Mouse (Mus musculus): Measurements from ENCODE around the gene Kank3. TPM values are rescaled to one million over a fixed set of nuclear protein-coding genes. Genes with fewer than 3 reads are reported as not detected.
A peak's percentile ranks its signal among the peaks of the same experiment; 100 is the strongest.

Kank3 gene
- total and polyA plus RNA-seq, 2 experiments from 2014 or later: 46.1 to 68.7 TPM

- Histone ChIP-seq H3K27me3 (ENCODE audit: control insufficient read depth, insufficient read depth, low read length) (no peaks in the 10 kb centered on the region), H3K4me1 (ENCODE audit: control insufficient read depth, insufficient read depth) (peaks cover 21% of the 10 kb centered on the region), H3K4me2 (ENCODE audit: low read depth, low read length) (no peak overlapping the region), H3K4me3 (ENCODE audit: low read depth, low read length) (no peak overlapping the region), H3K27ac (ENCODE audit: low read depth) (peak overlapping the region; percentile 51), H3K9ac (replicated peaks; ENCODE audit: low read depth, low read length) (no peak overlapping the region), H3K9me3 (replicated peaks; ENCODE audit: control insufficient read depth, low read length) (no peaks in the 10 kb centered on the region), H3K36me3 (replicated peaks; ENCODE audit: control insufficient read depth, insufficient read depth, low read length) (no peaks in the 10 kb centered on the region)
- WGBS: 7% methylated on average over 4 of the region's 4 CpGs
- DNase-seq (ENCODE audit: low spot score) (peak; percentile 50), ATAC-seq (ENCODE audit: insufficient read depth, low read depth) (peak; percentile 85)
- no peak for TF ChIP-seq CTCF (IDR thresholded peaks at IDR 0.05; ENCODE audit: low read depth)
- peak; percentile 96 for TF ChIP-seq EP300 (IDR thresholded peaks at IDR 0.05; ENCODE audit: low read depth)
These were observed 21.6 kb upstream of the Kank3 start for GRCm38 (mm10) chr17:33788732-33789131.

- H3K4me2 ChIP-seq (ENCODE audit: low read depth, low read length): no peak overlapping the region
- 50% methylated on average over 3 of the region's 3 CpGs for WGBS
- H3K9ac ChIP-seq (replicated peaks; ENCODE audit: low read depth, low read length): no peak overlapping the region
- ATAC-seq (ENCODE audit: insufficient read depth, low read depth): no peak
- DNase-seq (ENCODE audit: low spot score): peak; percentile 63
- no peaks in the 10 kb centered on the region for H3K9me3 ChIP-seq (replicated peaks; ENCODE audit: control insufficient read depth, low read length)
- TF ChIP-seq CTCF (IDR thresholded peaks at IDR 0.05; ENCODE audit: low read depth) (peak; percentile 62), EP300 (IDR thresholded peaks at IDR 0.05; ENCODE audit: low read depth) (no peak)
- H3K4me3 ChIP-seq (ENCODE audit: low read depth, low read length): no peak overlapping the region
- H3K4me1 ChIP-seq (ENCODE audit: control insufficient read depth, insufficient read depth): no peaks in the 10 kb centered on the region
- H3K27me3 ChIP-seq (ENCODE audit: control insufficient read depth, insufficient read depth, low read length): peaks cover 24% of the 10 kb centered on the region
- no peaks in the 10 kb centered on the region for H3K36me3 ChIP-seq (replicated peaks; ENCODE audit: control insufficient read depth, insufficient read depth, low read length)
- H3K27ac ChIP-seq (ENCODE audit: low read depth): no peak overlapping the region
These were observed 12.0 kb upstream of the Kank3 start for GRCm38 (mm10) chr17:33798306-33798705.

GRCm38 (mm10) chr17:33799277-33799676 lies 11.0 kb upstream of the Kank3 start:
- ATAC-seq (ENCODE audit: insufficient read depth, low read depth) (no peak), DNase-seq (ENCODE audit: low spot score) (no peak)
- Histone ChIP-seq H3K9ac (replicated peaks; ENCODE audit: low read depth, low read length) (no peak overlapping the region), H3K4me3 (ENCODE audit: low read depth, low read length) (no peak overlapping the region), H3K4me2 (ENCODE audit: low read depth, low read length) (no peak overlapping the region), H3K36me3 (replicated peaks; ENCODE audit: control insufficient read depth, insufficient read depth, low read length) (no peaks in the 10 kb centered on the region), H3K9me3 (replicated peaks; ENCODE audit: control insufficient read depth, low read length) (no peaks in the 10 kb centered on the region), H3K27me3 (ENCODE audit: control insufficient read depth, insufficient read depth, low read length) (peaks cover 28% of the 10 kb centered on the region), H3K27ac (ENCODE audit: low read depth) (no peak overlapping the region), H3K4me1 (ENCODE audit: control insufficient read depth, insufficient read depth) (no peaks in the 10 kb centered on the region)
- 38% methylated on average over 1 of the region's 1 CpGs for WGBS
- TF ChIP-seq CTCF (IDR thresholded peaks at IDR 0.05; ENCODE audit: low read depth) (no peak), EP300 (IDR thresholded peaks at IDR 0.05; ENCODE audit: low read depth) (no peak)

GRCm38 (mm10) chr17:33802221-33802620 lies 8.1 kb upstream of the Kank3 start:
- Histone ChIP-seq H3K27ac (ENCODE audit: low read depth) (no peak overlapping the region), H3K4me2 (ENCODE audit: low read depth, low read length) (no peak overlapping the region), H3K9me3 (replicated peaks; ENCODE audit: control insufficient read depth, low read length) (no peaks in the 10 kb centered on the region), H3K36me3 (replicated peaks; ENCODE audit: control insufficient read depth, insufficient read depth, low read length) (no peaks in the 10 kb centered on the region), H3K4me1 (ENCODE audit: control insufficient read depth, insufficient read depth) (no peaks in the 10 kb centered on the region), H3K9ac (replicated peaks; ENCODE audit: low read depth, low read length) (no peak overlapping the region), H3K4me3 (ENCODE audit: low read depth, low read length) (no peak overlapping the region), H3K27me3 (ENCODE audit: control insufficient read depth, insufficient read depth, low read length) (peaks cover 43% of the 10 kb centered on the region)
- WGBS: 3% methylated on average over 2 of the region's 2 CpGs
- DNase-seq (ENCODE audit: low spot score) (no peak), ATAC-seq (ENCODE audit: insufficient read depth, low read depth) (no peak)
- TF ChIP-seq EP300 (IDR thresholded peaks at IDR 0.05; ENCODE audit: low read depth): no peak
- TF ChIP-seq CTCF (IDR thresholded peaks at IDR 0.05; ENCODE audit: low read depth): peak; percentile 62

GRCm38 (mm10) chr17:33804205-33804604 lies 6.1 kb upstream of the Kank3 start:
- no peak for DNase-seq (ENCODE audit: low spot score)
- peaks cover 52% of the 10 kb centered on the region for H3K27me3 ChIP-seq (ENCODE audit: control insufficient read depth, insufficient read depth, low read length)
- 46% methylated on average over 4 of the region's 4 CpGs for WGBS

GRCm38 (mm10) chr17:33804745-33805144 lies 5.6 kb upstream of the Kank3 start:
- Histone ChIP-seq H3K27me3 (ENCODE audit: control insufficient read depth, insufficient read depth, low read length) (peaks cover 47% of the 10 kb centered on the region), H3K4me1 (ENCODE audit: control insufficient read depth, insufficient read depth) (no peaks in the 10 kb centered on the region), H3K4me3 (ENCODE audit: low read depth, low read length) (no peak overlapping the region), H3K27ac (ENCODE audit: low read depth) (no peak overlapping the region), H3K4me2 (ENCODE audit: low read depth, low read length) (no peak overlapping the region), H3K9ac (replicated peaks; ENCODE audit: low read depth, low read length) (no peak overlapping the region), H3K36me3 (replicated peaks; ENCODE audit: control insufficient read depth, insufficient read depth, low read length) (no peaks in the 10 kb centered on the region), H3K9me3 (replicated peaks; ENCODE audit: control insufficient read depth, low read length) (no peaks in the 10 kb centered on the region)
- TF ChIP-seq EP300 (IDR thresholded peaks at IDR 0.05; ENCODE audit: low read depth): 0 out of 2 replicates have a peak, but pooled peaks have one; percentile 29
- TF ChIP-seq CTCF (IDR thresholded peaks at IDR 0.05; ENCODE audit: low read depth): no peak
- ATAC-seq (ENCODE audit: insufficient read depth, low read depth): peak; percentile 70
- no peak for DNase-seq (ENCODE audit: low spot score)
- 24% methylated on average over 1 of the region's 1 CpGs for WGBS

More at GRCm38 (mm10) chr17:33804205-33804604, 6.1 kb upstream of the Kank3 start:
- H3K4me1 ChIP-seq (ENCODE audit: control insufficient read depth, insufficient read depth): no peaks in the 10 kb centered on the region
- H3K9ac ChIP-seq (replicated peaks; ENCODE audit: low read depth, low read length): no peak overlapping the region
- H3K4me2 ChIP-seq (ENCODE audit: low read depth, low read length): no peak overlapping the region
- TF ChIP-seq EP300 (IDR thresholded peaks at IDR 0.05; ENCODE audit: low read depth) (no peak), CTCF (IDR thresholded peaks at IDR 0.05; ENCODE audit: low read depth) (no peak)
- H3K4me3 ChIP-seq (ENCODE audit: low read depth, low read length): no peak overlapping the region
- ATAC-seq (ENCODE audit: insufficient read depth, low read depth): no peak
- H3K9me3 ChIP-seq (replicated peaks; ENCODE audit: control insufficient read depth, low read length): no peaks in the 10 kb centered on the region
- H3K27ac ChIP-seq (ENCODE audit: low read depth): no peak overlapping the region
- no peaks in the 10 kb centered on the region for H3K36me3 ChIP-seq (replicated peaks; ENCODE audit: control insufficient read depth, insufficient read depth, low read length)

Measured in heart, postnatal 0 days (tissue).